Mouse (Mus musculus): ENCODE results near the gene Inpp5e. TPM values are rescaled to one million over a fixed set of nuclear protein-coding genes. Genes with fewer than 3 reads are reported as not detected.
A peak's percentile ranks its signal among the peaks of the same experiment; 100 is the strongest.

Gene Inpp5e
- polyA plus RNA-seq, 1 experiment from 2014 or later = 6.3 TPM

DNA sequence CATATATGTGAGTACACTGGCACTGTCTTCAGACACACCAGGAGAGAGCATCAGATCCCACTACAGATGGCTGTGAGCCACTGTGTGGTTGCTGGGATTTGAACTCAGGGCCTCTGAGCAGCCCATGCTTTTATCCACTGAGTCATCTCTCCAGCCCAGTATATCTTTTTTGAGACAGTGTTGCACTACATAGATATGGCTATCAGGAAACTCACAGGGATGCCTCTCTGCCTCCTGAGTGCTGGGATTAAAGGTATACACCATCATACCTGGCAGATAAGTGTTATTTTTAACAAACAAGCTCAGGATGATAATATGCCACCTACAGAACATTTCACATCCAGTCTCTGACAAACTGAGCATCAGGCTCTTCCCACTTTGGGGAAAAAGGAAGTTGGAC lies 8.1 kb upstream of the Inpp5e start:
- Histone ChIP-seq H3K27me3 (no peaks in the 10 kb centered on the region), H3K9ac (no peak overlapping the region), H3K4me2 (no peak overlapping the region), H3K9me3 (replicated peaks) (no peaks in the 10 kb centered on the region), H3K36me3 (peaks cover 93% of the 10 kb centered on the region), H3K4me1 (replicated peaks) (peaks cover 17% of the 10 kb centered on the region), H3K27ac (no peak overlapping the region; the same call in 1 of the 2 replicates), H3K4me3 (replicated peaks) (no peak overlapping the region)
- ATAC-seq (ENCODE audit: low read depth) = peak; percentile 66
- DNase-seq = no peak

DNA sequence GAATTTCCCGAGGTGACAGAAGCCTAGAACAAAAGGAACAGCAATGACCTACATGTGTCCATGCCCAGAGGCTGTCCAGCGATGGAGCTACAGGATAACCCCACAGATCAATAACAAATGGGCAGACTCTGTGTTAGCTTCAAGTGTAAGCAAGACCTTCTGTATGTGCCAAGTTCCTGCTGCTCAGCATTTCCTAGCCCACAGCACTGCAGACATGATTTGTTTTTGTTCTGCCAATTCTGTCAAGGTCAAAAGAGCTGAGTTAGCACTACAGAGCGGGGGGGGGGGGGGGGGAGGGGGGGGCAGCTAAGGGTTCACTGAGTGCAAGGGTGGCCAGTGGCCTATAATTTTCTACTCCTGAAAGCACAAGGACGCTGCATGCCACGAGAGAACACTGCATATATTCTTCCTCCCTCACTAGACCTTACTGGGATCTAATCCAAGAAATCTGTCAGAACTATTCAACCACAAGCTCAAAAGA lies 2.0 kb upstream of the Inpp5e start:
- Histone ChIP-seq H3K27ac (no peak overlapping the region), H3K36me3 (peaks cover 59% of the 10 kb centered on the region), H3K4me3 (replicated peaks) (no peak overlapping the region), H3K9me3 (replicated peaks) (no peaks in the 10 kb centered on the region), H3K4me2 (no peak overlapping the region), H3K9ac (no peak overlapping the region), H3K4me1 (replicated peaks) (peaks cover 39% of the 10 kb centered on the region), H3K27me3 (no peaks in the 10 kb centered on the region)
- no peak for ATAC-seq (ENCODE audit: low read depth)
- DNase-seq = no peak
- 81% methylated on average over 4 of the region's 5 CpGs for WGBS (ENCODE audit: insufficient replicate concordance)

DNA sequence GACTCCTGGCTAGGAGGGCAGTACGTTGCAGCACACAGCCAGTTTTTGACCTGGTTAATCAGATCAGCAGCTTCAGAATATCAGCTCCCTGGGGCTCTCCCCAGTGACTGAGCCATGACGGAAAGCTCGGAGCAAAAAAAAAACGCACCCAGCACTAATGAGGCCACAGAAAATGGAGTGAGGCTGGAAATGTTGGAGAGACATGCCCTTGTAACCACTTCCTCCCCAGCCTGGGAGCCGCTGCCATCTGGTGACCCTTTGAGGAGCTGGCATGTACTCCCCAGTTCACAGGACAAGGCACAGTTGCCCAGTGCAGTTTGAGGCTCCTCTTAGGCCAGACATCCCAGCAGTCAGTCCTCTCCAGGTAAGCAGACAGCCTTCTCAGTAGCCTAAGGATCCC lies 1.1 kb upstream of the Inpp5e start:
- peaks cover 50% of the 10 kb centered on the region for H3K36me3 ChIP-seq
- H3K4me3 ChIP-seq (replicated peaks) = no peak overlapping the region
- H3K9me3 ChIP-seq (replicated peaks) = no peaks in the 10 kb centered on the region
- peak overlapping the region; percentile 30 for H3K27ac ChIP-seq
- ATAC-seq (ENCODE audit: low read depth) (no peak), DNase-seq (no peak)
- H3K9ac ChIP-seq = 0 out of 2 replicates have a peak overlapping the region, but pooled peaks have one; percentile 7
- WGBS (ENCODE audit: insufficient replicate concordance) = 69% methylated on average over 5 of the region's 5 CpGs
- no peaks in the 10 kb centered on the region for H3K27me3 ChIP-seq
- H3K4me1 ChIP-seq (replicated peaks) = peaks cover 46% of the 10 kb centered on the region
- no peak overlapping the region for H3K4me2 ChIP-seq

DNA sequence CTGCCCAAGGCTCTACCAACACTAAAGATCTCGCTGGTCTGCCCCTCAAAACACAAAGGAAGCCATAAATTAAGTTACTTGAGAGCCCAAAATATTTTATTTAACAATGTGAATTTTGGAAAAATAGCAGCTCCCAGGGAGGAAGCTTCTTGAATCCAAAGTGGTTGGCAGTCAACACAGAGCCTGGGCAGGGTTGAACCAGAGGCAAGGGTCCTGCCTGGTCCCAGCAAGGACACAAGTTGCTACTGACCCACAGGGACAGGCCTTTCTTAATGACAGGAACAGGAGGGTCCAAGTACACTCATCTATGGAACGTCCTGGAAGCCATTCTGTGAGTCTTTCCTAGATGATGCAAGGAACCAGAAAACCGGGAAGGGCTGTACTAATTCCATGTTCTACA lies 359 bp upstream of the Inpp5e start:
- H3K27ac ChIP-seq = peak overlapping the region; percentile 58; the same call in 1 of the 2 replicates

DNA sequence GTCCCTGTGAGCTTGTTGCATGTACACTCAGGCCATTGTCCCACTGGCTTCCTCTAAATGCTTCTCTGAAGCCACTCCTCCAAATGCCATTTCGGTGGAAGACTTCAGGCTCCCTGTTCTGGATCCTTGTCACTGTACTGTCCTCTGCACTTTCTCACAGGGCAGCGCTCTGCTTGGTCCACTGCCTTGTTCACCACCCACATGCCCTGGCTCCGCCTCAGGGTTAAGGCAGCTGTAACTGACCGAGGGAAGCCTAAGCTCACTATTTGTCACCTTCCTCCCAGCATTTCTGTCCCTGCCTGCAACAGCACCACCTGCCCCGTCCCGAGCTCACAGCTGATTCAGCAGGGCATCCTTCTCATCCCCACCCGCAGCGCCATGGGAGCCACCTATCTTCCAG lies 5.7 kb downstream of the Inpp5e start:
- DNase-seq (no peak), ATAC-seq (ENCODE audit: low read depth) (no peak)
- H3K4me2 ChIP-seq = no peak overlapping the region
- H3K4me3 ChIP-seq (replicated peaks) = no peak overlapping the region
- H3K4me1 ChIP-seq (replicated peaks) = peaks cover 65% of the 10 kb centered on the region
- H3K9ac ChIP-seq = no peak overlapping the region
- WGBS (ENCODE audit: insufficient replicate concordance) = 74% methylated on average over 8 of the region's 8 CpGs
- H3K9me3 ChIP-seq (replicated peaks) = no peaks in the 10 kb centered on the region
- peaks cover 46% of the 10 kb centered on the region for H3K36me3 ChIP-seq
- H3K27ac ChIP-seq = no peak overlapping the region
- H3K27me3 ChIP-seq = no peaks in the 10 kb centered on the region

More for the DNA sequence above, 359 bp upstream of the Inpp5e start:
- H3K4me2 ChIP-seq = peak overlapping the region; percentile 92
- H3K9ac ChIP-seq = peak overlapping the region; percentile 59
- H3K4me1 ChIP-seq (replicated peaks) = peaks cover 52% of the 10 kb centered on the region
- 55% methylated on average over 3 of the region's 3 CpGs for WGBS (ENCODE audit: insufficient replicate concordance)
- no peaks in the 10 kb centered on the region for H3K27me3 ChIP-seq
- H3K9me3 ChIP-seq (replicated peaks) = no peaks in the 10 kb centered on the region
- peaks cover 44% of the 10 kb centered on the region for H3K36me3 ChIP-seq
- peak overlapping the region; percentile 91 for H3K4me3 ChIP-seq (replicated peaks)
- DNase-seq = no peak
- no peak for ATAC-seq (ENCODE audit: low read depth)

DNA sequence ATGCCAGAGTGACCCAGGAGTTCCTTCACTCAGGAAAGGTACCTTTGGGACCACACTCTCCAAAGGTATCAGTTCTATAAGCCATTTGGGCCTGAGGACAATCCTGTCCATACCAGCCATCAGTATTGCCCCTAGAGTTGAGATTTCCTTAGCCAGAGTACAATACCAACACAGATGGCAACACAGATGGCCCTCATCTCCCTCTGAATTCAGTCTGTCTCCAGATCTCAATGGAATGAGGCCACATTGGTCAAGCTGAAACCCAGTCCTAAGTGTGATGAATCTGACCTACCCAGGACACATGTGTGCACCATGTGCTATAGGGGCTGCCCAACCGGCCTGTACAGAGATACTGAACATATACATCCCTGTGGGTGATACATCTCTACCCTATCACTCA lies 6.7 kb downstream of the Inpp5e start:
- H3K9ac ChIP-seq = no peak overlapping the region
- WGBS (ENCODE audit: insufficient replicate concordance) = 72% methylated on average over 1 of the region's 1 CpGs

DNA sequence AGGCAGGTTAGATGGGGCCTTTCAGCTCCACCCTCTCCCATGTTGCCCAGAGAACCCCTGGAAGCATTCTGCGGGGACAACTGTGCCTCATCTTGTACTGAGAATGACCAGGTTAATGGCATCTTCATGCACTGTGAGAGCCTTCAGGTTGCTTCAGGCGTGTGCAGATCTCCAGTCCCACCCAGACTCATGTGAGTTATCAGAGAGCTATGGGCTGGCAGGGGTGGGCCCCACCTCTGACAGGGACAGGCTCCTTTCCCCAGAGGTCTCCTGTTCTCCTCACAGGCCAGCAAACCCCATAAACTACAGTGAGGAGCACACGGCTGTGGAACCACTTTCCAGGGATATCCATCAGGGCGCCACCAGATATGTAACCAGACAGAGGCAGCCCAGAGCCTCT lies 8.0 kb downstream of the Inpp5e start:
- H3K9me3 ChIP-seq (replicated peaks) = no peaks in the 10 kb centered on the region
- no peaks in the 10 kb centered on the region for H3K27me3 ChIP-seq
- H3K9ac ChIP-seq = peak overlapping the region; percentile 14; the same call in 1 of the 2 replicates
- peaks cover 63% of the 10 kb centered on the region for H3K36me3 ChIP-seq
- peak; percentile 73 for ATAC-seq (ENCODE audit: low read depth)
- WGBS (ENCODE audit: insufficient replicate concordance) = 66% methylated on average over 4 of the region's 4 CpGs
- DNase-seq = no peak
- H3K27ac ChIP-seq = peak overlapping the region; percentile 59
- no peak overlapping the region for H3K4me3 ChIP-seq (replicated peaks)
- peaks cover 42% of the 10 kb centered on the region for H3K4me1 ChIP-seq (replicated peaks)
- H3K4me2 ChIP-seq = no peak overlapping the region

More for the DNA sequence above, 6.7 kb downstream of the Inpp5e start:
- no peak overlapping the region for H3K4me3 ChIP-seq (replicated peaks)
- H3K27me3 ChIP-seq = no peaks in the 10 kb centered on the region
- no peak overlapping the region for H3K27ac ChIP-seq
- peaks cover 56% of the 10 kb centered on the region for H3K36me3 ChIP-seq
- no peak overlapping the region for H3K4me2 ChIP-seq
- H3K4me1 ChIP-seq (replicated peaks) = peaks cover 54% of the 10 kb centered on the region
- ATAC-seq (ENCODE audit: low read depth) (no peak), DNase-seq (no peak)
- H3K9me3 ChIP-seq (replicated peaks) = no peaks in the 10 kb centered on the region

DNA sequence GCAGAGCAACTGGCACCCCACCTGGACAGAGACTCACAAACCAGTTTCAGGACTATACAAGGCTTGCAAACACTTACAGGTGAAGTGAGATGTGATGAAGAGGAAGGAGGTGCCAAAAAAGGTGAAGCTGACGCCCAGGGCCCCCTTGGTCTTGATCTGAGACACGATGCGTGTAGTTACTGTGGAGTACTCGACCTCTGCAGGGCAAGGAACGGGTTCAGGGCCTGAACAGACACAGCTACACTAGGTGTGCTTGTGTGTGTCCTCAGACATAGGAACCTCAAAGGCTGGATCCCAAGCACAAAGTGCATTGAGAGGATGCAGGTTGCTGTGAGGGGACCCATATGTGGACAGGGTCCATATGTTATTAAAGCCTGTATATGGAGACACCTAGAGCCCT lies 8.7 kb downstream of the Inpp5e start:
- Histone ChIP-seq H3K9ac (no peak overlapping the region), H3K27ac (peak overlapping the region; percentile 24; the same call in 1 of the 2 replicates), H3K4me3 (replicated peaks) (no peak overlapping the region), H3K9me3 (replicated peaks) (no peaks in the 10 kb centered on the region), H3K4me1 (replicated peaks) (peaks cover 36% of the 10 kb centered on the region), H3K36me3 (peaks cover 70% of the 10 kb centered on the region), H3K4me2 (no peak overlapping the region), H3K27me3 (no peaks in the 10 kb centered on the region)
- WGBS (ENCODE audit: insufficient replicate concordance) = 81% methylated on average over 5 of the region's 5 CpGs
- DNase-seq (no peak), ATAC-seq (ENCODE audit: low read depth) (no peak)

DNA sequence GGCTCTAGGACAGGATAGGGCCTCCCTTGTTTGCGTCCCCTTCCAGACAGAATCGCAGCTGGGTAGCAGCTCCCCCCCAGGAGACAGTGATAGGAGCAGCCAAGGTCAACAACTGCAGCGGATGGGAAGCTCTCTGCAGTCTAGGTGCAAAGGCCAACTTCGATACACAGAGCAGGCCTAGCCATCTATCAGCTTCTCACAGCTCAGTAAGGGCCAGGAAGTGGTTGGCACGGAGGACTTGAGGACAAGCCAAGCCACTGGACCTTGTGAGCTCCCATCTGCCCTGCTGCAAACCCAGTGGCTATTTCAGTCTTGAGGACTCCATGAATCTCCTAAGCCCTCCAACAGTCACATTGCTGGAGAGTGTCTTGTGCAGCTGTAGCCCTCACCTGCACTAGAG lies 9.4 kb downstream of the Inpp5e start:
- Histone ChIP-seq H3K9ac (no peak overlapping the region), H3K4me2 (no peak overlapping the region), H3K4me1 (replicated peaks) (peaks cover 30% of the 10 kb centered on the region), H3K27ac (peak overlapping the region; percentile 24), H3K27me3 (no peaks in the 10 kb centered on the region), H3K9me3 (replicated peaks) (no peaks in the 10 kb centered on the region), H3K36me3 (peaks cover 77% of the 10 kb centered on the region), H3K4me3 (replicated peaks) (no peak overlapping the region)
- peak; percentile 35; the same call in 1 of the 2 replicates for ATAC-seq (ENCODE audit: low read depth)
- 83% methylated on average over 5 of the region's 5 CpGs for WGBS (ENCODE audit: insufficient replicate concordance)
- DNase-seq = no peak

DNA sequence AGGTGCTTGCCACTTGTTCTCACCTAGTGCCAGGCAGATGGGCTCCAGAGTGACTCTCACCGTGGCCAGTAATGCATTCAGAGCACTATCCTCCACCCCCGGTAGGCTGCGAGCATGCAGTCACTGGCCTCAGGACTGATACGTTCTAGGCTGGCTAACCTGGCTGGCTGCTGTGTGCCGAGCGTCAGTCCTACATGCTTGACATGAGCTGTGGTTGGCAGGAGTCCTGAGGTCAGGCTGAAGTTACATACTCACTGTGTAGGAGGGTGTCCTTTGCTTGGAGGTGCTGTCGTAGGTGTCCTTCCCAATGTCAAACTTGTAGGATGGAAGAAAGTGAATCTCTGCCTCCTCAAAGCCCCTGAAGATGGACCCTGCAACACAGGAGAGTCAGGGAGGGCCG lies 10.0 kb downstream of the Inpp5e start:
- ATAC-seq (ENCODE audit: low read depth) (no peak), DNase-seq (no peak)
- no peaks in the 10 kb centered on the region for H3K9me3 ChIP-seq (replicated peaks)
- no peak overlapping the region for H3K4me2 ChIP-seq
- no peak overlapping the region for H3K9ac ChIP-seq
- H3K36me3 ChIP-seq = peaks cover 83% of the 10 kb centered on the region
- H3K27ac ChIP-seq = 0 out of 2 replicates have a peak overlapping the region, but pooled peaks have one; percentile 24
- 80% methylated on average over 8 of the region's 8 CpGs for WGBS (ENCODE audit: insufficient replicate concordance)
- H3K4me1 ChIP-seq (replicated peaks) = peaks cover 28% of the 10 kb centered on the region
- no peak overlapping the region for H3K4me3 ChIP-seq (replicated peaks)
- H3K27me3 ChIP-seq = no peaks in the 10 kb centered on the region

DNA sequence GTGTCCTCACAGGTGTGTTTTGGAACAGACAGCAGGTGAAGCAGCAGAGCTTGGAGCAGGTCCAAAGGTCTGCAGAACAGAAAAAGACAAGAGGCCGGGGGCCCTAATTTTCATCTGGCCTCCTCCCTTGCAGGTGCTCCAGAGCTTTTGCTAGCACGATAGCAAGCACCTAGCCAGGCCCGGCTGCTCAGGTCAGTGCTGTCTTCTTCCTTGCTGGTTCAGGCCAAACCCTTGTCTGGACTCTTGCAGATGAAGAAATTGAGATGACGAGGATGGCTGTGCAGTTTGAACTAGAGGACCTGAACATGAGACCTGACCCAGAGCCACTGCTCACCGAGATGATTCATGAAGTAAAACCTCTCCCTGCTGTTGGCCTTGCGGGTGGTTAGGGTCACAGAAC lies 17.4 kb downstream of the Inpp5e start:
- no peak overlapping the region for H3K4me3 ChIP-seq (replicated peaks)
- no peaks in the 10 kb centered on the region for H3K27me3 ChIP-seq
- peaks cover 73% of the 10 kb centered on the region for H3K36me3 ChIP-seq
- ATAC-seq (ENCODE audit: low read depth) (no peak), DNase-seq (no peak)
- H3K4me2 ChIP-seq = no peak overlapping the region
- no peak overlapping the region for H3K9ac ChIP-seq
- H3K27ac ChIP-seq = no peak overlapping the region
- H3K9me3 ChIP-seq (replicated peaks) = no peaks in the 10 kb centered on the region
- H3K4me1 ChIP-seq (replicated peaks) = peaks cover 26% of the 10 kb centered on the region
- WGBS (ENCODE audit: insufficient replicate concordance) = 83% methylated on average over 6 of the region's 6 CpGs

DNA sequence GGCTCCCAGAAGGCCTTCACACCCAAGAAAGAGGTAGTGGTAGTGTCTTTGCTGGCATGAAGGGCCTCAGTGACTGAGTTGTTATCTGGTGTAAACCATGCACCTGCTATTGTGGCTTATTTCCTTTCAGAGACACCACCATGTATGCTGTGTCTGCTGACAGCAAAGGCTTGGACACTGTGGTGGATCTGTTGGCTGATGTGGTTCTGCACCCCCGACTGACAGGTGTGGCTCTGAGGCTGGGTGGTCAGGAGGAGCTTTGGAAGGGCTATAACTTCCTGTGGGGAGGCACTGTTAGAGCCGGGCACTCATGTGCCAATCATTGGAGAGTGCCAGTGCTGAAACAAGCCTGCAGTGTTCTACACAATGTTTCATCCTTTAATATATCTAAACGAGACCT lies 18.0 kb downstream of the Inpp5e start:
- Histone ChIP-seq H3K4me1 (replicated peaks) (peaks cover 26% of the 10 kb centered on the region), H3K4me2 (peak overlapping the region; percentile 25), H3K4me3 (replicated peaks) (peak overlapping the region; percentile 97), H3K27ac (no peak overlapping the region), H3K27me3 (no peaks in the 10 kb centered on the region), H3K9ac (peak overlapping the region; percentile 33; the same call in 1 of the 2 replicates), H3K9me3 (replicated peaks) (no peaks in the 10 kb centered on the region), H3K36me3 (peaks cover 73% of the 10 kb centered on the region)
- DNase-seq (no peak), ATAC-seq (ENCODE audit: low read depth) (no peak)
- WGBS (ENCODE audit: insufficient replicate concordance) = 63% methylated on average over 3 of the region's 3 CpGs
